Mouse (Mus musculus): Measurements from ENCODE around the gene Kcne4. TPM values are rescaled to one million over a fixed set of nuclear protein-coding genes. Genes with fewer than 3 reads are reported as not detected.

Kcne4 gene
- polyA plus RNA-seq, 1 experiment from 2014 or later: 0.32 TPM

GRCm38 (mm10) chr1:78864351-78864750 is 47.8 kb downstream of the Kcne4 start:
- no peaks in the 10 kb centered on the region for H3K4me1 ChIP-seq
- H3K9me3 ChIP-seq: no peaks in the 10 kb centered on the region
- no peak overlapping the region for H3K4me3 ChIP-seq
- H3K27me3 ChIP-seq (ENCODE audit: poor library complexity, severe bottlenecking): no peaks in the 10 kb centered on the region
- 79% methylated on average over 6 of the region's 6 CpGs for WGBS
- DNase-seq (ENCODE audit: extremely low spot score, low spot score): no peak
- H3K27ac ChIP-seq: no peak overlapping the region
- no peaks in the 10 kb centered on the region for H3K36me3 ChIP-seq (replicated peaks)

GRCm38 (mm10) chr1:78864799-78865346 is 48.3 kb downstream of the Kcne4 start:
- Histone ChIP-seq H3K27ac (no peak overlapping the region), H3K9me3 (no peaks in the 10 kb centered on the region), H3K36me3 (replicated peaks) (no peaks in the 10 kb centered on the region), H3K27me3 (ENCODE audit: poor library complexity, severe bottlenecking) (no peaks in the 10 kb centered on the region), H3K4me3 (no peak overlapping the region), H3K4me1 (no peaks in the 10 kb centered on the region)
- no peak for DNase-seq (ENCODE audit: extremely low spot score, low spot score)
- WGBS: 89% methylated on average over 4 of the region's 4 CpGs

- Histone ChIP-seq H3K4me3 (no peak overlapping the region), H3K36me3 (replicated peaks) (no peaks in the 10 kb centered on the region), H3K27me3 (ENCODE audit: poor library complexity, severe bottlenecking) (no peaks in the 10 kb centered on the region), H3K27ac (no peak overlapping the region), H3K9me3 (no peaks in the 10 kb centered on the region), H3K4me1 (no peaks in the 10 kb centered on the region)
- DNase-seq (ENCODE audit: extremely low spot score, low spot score): no peak
- 91% methylated on average over 5 of the region's 5 CpGs for WGBS
Measured at GRCm38 (mm10) chr1:78865991-78866390, 49.4 kb downstream of the Kcne4 start.

DNA sequence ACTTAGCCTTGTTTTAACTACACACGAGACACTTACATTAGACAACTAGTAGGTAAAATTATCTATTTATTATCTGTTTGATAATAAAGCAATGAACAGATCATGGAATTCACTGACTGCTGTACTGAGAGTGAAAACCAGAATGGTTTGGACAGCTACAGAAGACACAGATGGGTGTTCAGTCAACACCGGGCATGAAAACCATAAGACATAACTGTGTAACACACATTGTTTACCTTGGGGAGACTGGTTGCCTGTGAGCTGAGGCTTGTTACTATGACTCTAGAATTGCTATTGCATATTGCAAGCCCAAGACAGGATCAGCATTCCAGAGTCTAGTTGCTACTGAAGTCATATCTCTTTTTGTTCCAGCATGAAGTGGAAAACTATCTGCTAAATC is 49.9 kb downstream of the Kcne4 start:
- Histone ChIP-seq H3K27me3 (ENCODE audit: poor library complexity, severe bottlenecking) (no peaks in the 10 kb centered on the region), H3K4me3 (no peak overlapping the region), H3K36me3 (replicated peaks) (no peaks in the 10 kb centered on the region), H3K27ac (no peak overlapping the region), H3K9me3 (no peaks in the 10 kb centered on the region), H3K4me1 (no peaks in the 10 kb centered on the region)
- DNase-seq (ENCODE audit: extremely low spot score, low spot score): no peak
- 91% methylated on average over 2 of the region's 2 CpGs for WGBS

Other genes starting within 250 kb of the Kcne4 start
- 83.5 and 88.8 TPM in 2 replicates for gene Acsl3, start 158.9 kb upstream of the Kcne4 start, polyA plus RNA-seq (2016; fragmentation: Nextera tagmentation; extraction: Ambion mirVana)
- 4.0 and 4.1 TPM in 2 replicates for gene Utp14b, start 158.7 kb upstream of the Kcne4 start, polyA plus RNA-seq (2016; fragmentation: Nextera tagmentation; extraction: Ambion mirVana)

Data from forebrain, embryonic 10.5 days (tissue).